Mouse (Mus musculus) lung, postnatal 4 days (tissue): ENCODE data around the gene Ccdc86.
A peak's percentile ranks its signal among the peaks of the same experiment; 100 is the strongest.

Source experiments
- DNase-seq, 2 experiments: peaks; one replicate each; pipeline ENCODE4 v3.0.0; 2021

Ccdc86 gene

DNA sequence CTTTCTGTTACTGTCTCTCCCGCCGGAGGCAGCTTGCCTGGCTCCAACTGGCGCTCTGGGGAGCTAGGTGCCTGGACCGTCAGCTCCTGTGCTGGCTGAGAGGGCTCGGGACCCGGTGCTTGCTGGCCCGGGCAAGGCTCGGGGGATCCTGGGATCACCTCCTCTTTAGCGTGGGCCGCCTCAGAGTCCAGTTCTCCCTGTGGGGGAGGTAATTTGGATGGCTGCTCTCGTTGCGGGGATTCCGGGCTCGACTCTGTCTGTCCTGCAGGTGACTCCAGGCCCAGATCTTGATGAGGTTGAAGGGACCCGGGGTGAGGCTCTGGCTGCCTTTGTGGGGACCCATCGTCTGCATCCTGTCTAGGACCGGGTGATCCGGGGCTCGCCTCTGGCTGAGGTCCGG lies 650 bp downstream of the Ccdc86 start:
- DNase-seq, result no peak

DNA sequence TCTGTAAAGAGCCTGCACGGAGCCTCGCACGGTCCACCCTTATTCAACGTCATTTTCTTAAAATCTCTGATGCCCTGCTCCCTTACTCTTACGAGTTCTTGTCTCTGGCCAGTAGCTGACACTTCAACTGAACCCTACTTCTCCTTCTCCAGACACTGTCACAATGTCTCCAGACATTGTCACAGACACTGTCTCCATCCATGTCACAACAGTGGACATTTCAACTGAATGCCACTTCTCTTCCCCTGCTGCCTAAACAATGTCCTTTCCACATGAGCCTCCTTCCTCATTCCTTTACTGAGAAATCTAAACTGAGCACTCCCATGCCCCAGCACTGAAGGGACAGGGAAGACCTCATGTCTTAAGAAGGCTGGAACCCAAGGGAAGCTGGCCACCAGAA lies 1.8 kb downstream of the Ccdc86 start:
- no peak for DNase-seq

- no peak for DNase-seq
These were observed 2.6 kb downstream of the Ccdc86 start for GRCm38 (mm10) chr19:10946506-10946905.

DNA sequence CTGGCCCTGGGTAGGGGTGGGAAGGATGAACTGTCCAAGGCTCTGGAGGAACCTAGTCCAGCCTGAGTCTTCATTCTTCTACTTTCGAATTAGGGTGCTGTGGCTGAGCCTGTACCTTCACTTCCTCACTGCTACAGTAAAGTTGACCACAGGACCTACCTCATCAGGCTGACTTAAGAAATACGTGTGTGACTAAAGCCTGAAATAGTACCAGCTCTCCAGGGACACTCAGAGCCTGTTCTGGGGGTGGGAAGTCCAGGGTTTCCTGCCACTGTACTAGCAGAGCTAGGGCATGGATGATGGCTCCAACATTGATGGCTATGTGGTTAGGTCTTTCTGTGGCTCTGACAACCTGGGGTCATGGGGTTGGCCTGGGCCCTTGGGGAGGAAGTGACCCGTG lies 5.1 kb downstream of the Ccdc86 start:
- no peak for DNase-seq

DNA sequence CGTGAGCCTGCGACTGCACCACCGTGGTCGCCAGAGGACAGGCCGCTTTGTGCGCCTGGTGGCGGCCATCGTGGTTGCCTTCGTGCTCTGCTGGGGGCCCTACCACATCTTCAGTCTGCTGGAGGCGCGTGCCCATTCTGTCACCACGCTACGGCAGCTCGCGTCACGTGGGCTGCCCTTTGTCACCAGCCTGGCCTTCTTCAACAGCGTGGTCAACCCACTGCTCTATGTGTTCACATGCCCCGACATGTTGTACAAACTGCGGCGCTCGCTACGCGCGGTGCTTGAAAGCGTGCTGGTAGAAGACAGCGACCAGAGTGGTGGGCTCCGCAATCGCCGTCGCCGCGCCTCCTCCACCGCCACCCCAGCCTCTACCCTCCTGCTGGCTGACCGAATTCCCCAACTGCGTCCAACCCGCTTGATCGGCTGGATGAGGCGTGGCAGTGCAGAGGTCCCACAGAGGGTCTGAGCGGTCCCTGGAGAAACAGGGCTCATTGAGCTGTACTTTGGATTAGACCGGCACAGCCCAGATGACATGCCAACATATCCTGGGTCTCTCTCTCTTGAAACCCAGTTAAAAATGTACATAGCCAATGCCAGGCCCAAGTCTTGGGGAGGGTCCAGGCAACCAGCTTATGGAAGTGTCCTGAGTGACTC lies 8.1 kb downstream of the Ccdc86 start:
- DNase-seq, result peak in 1 of 2 experiments; percentile 36

- DNase-seq, result peak; percentile 77 to 82
These were observed 8.8 kb downstream of the Ccdc86 start for GRCm38 (mm10) chr19:10940097-10940800.

- DNase-seq, result no peak
These were observed 10.3 kb downstream of the Ccdc86 start for GRCm38 (mm10) chr19:10938771-10939170.

- DNase-seq, result peak in 1 of 2 experiments; percentile 42
These were observed 11.9 kb downstream of the Ccdc86 start, which contains the start of gene Ptgdr2 for GRCm38 (mm10) chr19:10937110-10937563. Gene Ptgdr2 (plus strand): TSS chr19:10937160.

DNA sequence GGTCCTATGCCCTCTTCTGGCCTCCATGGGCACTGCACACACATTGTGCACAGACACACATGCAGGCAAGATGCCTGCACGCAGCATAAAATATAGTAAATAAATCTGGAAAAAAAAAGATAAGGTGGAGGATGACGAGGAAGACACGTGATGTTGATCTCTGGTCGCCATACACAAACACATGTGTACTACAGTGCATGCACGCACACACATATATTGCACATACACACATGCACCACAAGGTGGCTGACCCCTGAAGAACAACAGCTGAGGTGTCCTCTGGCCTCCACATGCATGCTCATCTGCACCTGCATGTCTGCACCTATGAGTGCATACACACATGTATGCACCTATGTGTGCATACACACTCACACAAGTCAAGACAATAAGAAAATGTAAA lies 13.0 kb downstream of the Ccdc86 start:
- no peak for DNase-seq

- no peak for DNase-seq
These were observed 14.0 kb downstream of the Ccdc86 start for GRCm38 (mm10) chr19:10935029-10935428.

DNA sequence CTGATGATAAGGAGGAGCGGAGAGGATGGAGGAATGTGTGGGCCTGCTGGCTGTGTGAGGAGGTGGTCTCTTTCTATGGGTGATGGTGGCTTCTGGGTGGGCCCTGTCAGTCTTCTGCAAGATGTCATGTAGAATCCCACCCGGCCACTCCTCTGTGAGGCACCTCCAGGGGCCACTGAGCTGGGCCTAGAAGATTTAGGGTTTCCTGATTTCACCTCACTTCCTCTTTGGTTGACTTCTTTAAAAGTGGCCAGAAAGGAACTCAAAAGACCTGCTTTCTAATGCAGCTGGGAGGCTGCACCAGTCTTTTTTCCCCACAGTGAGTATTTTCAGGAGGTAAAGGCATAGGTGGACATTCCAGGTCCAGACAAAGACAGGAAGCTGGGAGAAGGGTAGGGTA lies 18.4 kb downstream of the Ccdc86 start:
- DNase-seq, result no peak

DNA sequence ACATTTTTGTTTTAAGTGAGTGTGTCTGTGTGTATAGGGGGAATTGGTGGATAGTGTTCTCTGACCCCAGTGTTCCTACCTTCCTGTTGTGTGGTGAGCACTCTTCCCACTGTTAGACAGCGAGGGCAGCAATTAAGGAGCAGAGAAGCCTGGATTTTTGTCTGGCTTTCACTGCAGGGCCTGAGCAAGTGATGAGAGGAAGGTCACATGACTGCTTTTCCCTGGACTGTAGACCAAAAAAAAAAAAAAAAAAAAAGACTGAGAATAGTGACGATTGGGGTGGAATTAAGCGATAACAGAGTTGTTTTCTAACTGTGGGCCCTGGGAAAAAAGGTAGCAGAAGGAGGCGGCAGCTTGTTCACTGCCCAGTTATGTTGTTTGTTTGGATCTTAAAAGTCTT lies 22.4 kb downstream of the Ccdc86 start:
- no peak for DNase-seq

DNA sequence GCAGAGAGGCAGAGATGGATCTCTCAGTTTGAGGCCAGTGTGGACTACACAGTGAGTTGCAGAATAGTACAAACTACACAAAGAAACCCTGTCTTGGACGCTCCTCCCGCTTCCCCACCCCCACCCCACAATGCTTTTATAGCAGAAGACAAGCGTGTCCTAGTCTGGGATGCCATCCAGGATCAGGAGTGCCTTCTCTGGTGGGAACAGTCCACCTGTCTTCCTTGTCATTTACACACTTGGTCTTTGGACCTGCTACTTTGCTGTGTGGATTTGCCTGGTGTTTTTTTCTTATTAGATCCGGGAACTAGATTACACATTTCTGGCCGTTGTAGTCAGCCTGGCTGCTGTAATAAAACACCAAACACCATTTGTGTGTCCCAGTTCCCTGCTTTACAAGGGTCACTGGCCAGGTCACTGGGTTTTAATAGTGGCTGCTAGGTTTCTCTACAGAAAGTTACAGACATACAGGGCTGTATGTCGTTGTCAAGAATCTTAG lies 22.9 kb downstream of the Ccdc86 start:
- no peak for DNase-seq

DNA sequence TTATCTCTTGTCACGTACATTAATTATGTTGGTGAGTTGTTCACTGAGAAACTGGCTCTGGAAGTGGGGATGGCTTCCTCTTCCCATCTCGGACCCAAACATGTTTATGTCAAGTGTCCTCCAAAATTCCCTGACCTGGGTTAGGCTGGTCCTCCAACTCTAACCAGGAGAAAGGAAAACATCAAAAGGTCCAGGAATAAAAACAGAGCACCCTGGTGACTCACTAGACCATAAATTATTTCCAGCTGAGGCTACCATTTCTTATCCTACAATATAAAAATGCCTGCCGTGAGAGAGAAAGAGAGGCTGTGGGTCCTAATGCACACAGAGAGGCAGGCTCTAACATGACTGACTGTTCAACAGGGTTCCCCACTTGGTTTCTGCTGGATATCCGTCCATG lies 24.8 kb downstream of the Ccdc86 start:
- no peak for DNase-seq

GRCm38 (mm10) chr19:10921058-10921457 lies 28.0 kb downstream of the Ccdc86 start:
- DNase-seq, result no peak

- no peak for DNase-seq
These were observed 28.5 kb downstream of the Ccdc86 start, which contains the start of gene Zp1 for GRCm38 (mm10) chr19:10920532-10920931. Gene Zp1 (minus strand): TSS chr19:10920632.

DNA sequence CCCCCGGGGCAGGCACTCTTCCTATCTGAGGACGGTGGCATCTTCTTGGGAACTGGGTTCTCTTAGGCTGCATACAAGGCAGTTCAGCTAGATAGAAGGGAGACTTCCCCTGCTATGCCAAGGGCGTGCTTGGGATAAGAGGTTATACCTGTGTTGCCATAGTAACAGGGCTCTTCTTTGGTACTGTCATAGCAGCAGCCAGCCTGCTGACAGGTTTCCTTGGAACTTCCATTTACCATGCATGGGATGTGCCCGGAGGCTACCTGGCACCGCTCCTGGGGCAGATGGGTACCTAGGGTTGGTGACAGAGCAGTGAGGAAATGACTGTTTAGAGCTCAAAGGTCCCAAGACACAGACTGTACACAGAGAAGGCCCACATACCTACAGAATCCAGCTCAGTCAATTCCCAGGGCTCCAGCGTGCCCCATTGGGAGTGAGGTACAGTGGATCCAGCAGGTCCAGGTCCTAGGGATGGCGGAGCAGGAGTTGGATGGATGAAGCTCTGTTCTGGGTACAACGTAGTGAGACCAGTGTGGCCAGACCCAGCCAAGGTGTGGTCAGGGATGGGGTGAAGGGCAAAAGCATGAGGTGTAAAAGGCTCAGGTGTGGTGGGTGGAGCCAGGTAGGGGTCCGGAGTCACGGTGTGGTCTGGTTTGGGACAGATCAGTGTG lies 30.6 kb downstream of the Ccdc86 start:
- DNase-seq, result no peak

GRCm38 (mm10) chr19:10916506-10916905 lies 32.6 kb downstream of the Ccdc86 start:
- DNase-seq, result no peak

GRCm38 (mm10) chr19:10914870-10915269 lies 34.2 kb downstream of the Ccdc86 start:
- no peak for DNase-seq

DNA sequence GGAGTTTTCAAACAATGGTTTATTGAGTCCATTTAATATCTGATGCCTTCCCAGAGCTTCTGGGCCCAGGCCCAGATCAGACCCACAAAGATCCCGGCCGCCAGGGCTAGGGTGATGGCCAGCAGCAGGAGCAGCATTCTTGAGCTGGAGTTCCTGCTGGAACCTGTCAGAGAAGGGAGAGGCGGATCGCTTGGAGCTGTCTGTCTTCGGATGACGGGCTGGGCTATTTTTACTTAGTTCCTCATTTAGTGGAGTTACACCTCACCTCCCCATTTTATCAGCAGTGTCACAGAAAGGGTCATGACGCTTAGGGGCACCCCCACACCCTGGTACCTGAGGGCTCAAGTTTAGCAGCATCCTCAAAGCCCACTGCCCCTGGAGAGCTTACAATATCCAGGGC lies 34.8 kb downstream of the Ccdc86 start:
- DNase-seq, result no peak

- peak; percentile 39 to 77 for DNase-seq
These were observed 39.9 kb downstream of the Ccdc86 start for GRCm38 (mm10) chr19:10909087-10909721.

GRCm38 (mm10) chr19:10907891-10908290 lies 41.2 kb downstream of the Ccdc86 start:
- DNase-seq, result peak; percentile 49 to 69

DNA sequence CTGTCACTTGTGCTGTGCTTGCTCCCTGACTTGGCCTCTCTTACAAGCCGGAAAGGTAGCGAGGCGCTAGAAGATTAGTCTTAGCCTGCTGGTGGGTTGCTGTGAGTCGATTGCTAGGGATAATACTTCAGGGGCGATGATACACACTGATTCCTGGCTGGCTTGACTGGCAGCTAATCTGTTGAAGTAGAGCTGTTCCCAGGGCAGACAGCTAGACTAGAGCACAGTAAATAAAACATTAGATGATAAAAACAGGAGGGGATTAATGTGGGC lies 43.4 kb downstream of the Ccdc86 start:
- no peak for DNase-seq
